Mouse (Mus musculus): ENCODE measurements around the gene Nppb.
A peak's percentile ranks its signal among the peaks of the same experiment; 100 is the strongest.

Gene Nppb

GRCm38 (mm10) chr4:147977726-147978125, 7.9 kb upstream of the Nppb start:
- DNase-seq: peak; percentile 63 to 73

- no peak for DNase-seq
Measured at GRCm38 (mm10) chr4:147978391-147978790, 7.2 kb upstream of the Nppb start.

- peak; percentile 20 to 65 for DNase-seq
Measured at GRCm38 (mm10) chr4:147979441-147979860, 6.1 kb upstream of the Nppb start.

- DNase-seq: no peak
Measured at GRCm38 (mm10) chr4:147993571-147994095, 8.0 kb downstream of the Nppb start.

GRCm38 (mm10) chr4:147995311-147995710, 9.7 kb downstream of the Nppb start:
- no peak for DNase-seq

GRCm38 (mm10) chr4:148000202-148000772, 14.7 kb downstream of the Nppb start, which contains the start of gene Nppa:
TSS of gene Nppa (plus strand) at chr4:148000722.
- DNase-seq: no peak

GRCm38 (mm10) chr4:148001013-148001789, 15.6 kb downstream of the Nppb start:
- DNase-seq: no peak

GRCm38 (mm10) chr4:148001866-148002265, 16.3 kb downstream of the Nppb start:
- DNase-seq: no peak

- DNase-seq: no peak
Measured at GRCm38 (mm10) chr4:148004361-148004760, 18.8 kb downstream of the Nppb start.

- peak; percentile 33 to 64 for DNase-seq
Measured at GRCm38 (mm10) chr4:148008412-148008811, 22.8 kb downstream of the Nppb start.

GRCm38 (mm10) chr4:148009641-148010040, 24.1 kb downstream of the Nppb start:
- DNase-seq: peak; percentile 44 to 57

- no peak for DNase-seq
Measured at GRCm38 (mm10) chr4:148011332-148011731, 25.7 kb downstream of the Nppb start.

- DNase-seq: peak; percentile 29 to 54
Measured at GRCm38 (mm10) chr4:148012216-148012615, 26.6 kb downstream of the Nppb start.

- no peak for DNase-seq
Measured at GRCm38 (mm10) chr4:148015418-148015817, 29.8 kb downstream of the Nppb start.

GRCm38 (mm10) chr4:148016981-148017380, 31.4 kb downstream of the Nppb start:
- peak; percentile 62 to 75 for DNase-seq

GRCm38 (mm10) chr4:148018410-148018809, 32.8 kb downstream of the Nppb start:
- DNase-seq: no peak

- peak; percentile 73 to 86 for DNase-seq
Measured at GRCm38 (mm10) chr4:148024003-148024402, 38.4 kb downstream of the Nppb start.

GRCm38 (mm10) chr4:148029297-148029696, 43.7 kb downstream of the Nppb start:
- DNase-seq: peak; percentile 53 to 60

GRCm38 (mm10) chr4:148030506-148030905, 44.9 kb downstream of the Nppb start:
- DNase-seq: peak; percentile 76 to 84

- no peak for DNase-seq
Measured at GRCm38 (mm10) chr4:148033858-148034410, 48.3 kb downstream of the Nppb start.

- DNase-seq: peak in 1 of 2 experiments; percentile 45
Measured at GRCm38 (mm10) chr4:148035440-148035839, 49.9 kb downstream of the Nppb start.
